Mouse (Mus musculus): ENCODE results near the gene Ramp3.

Ramp3 gene

DNA sequence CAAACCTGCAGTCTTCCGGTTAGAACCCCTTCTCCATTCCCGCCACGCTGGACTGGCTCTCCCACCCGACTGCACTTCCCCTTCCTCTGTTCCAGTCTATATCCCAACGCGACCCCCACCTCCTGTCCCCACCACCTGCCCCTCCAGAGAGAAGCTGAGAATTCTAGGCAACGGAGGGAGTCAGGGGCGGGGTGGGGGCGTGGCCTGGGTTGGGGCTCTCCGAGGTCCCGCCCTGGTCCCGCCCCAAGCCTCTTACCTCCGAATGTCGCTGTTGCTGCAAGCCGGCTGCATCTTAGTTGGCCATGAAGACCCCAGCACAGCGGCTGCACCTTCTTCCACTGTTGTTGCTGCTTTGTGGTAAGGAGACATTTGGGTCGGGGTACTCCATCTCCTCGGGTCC, at the start of gene Ramp3:
Ramp3 (plus strand) TSS at position 251 of the 400 bp plus-strand sequence.
- no peak for DNase-seq (ENCODE audit: low read depth)

DNA sequence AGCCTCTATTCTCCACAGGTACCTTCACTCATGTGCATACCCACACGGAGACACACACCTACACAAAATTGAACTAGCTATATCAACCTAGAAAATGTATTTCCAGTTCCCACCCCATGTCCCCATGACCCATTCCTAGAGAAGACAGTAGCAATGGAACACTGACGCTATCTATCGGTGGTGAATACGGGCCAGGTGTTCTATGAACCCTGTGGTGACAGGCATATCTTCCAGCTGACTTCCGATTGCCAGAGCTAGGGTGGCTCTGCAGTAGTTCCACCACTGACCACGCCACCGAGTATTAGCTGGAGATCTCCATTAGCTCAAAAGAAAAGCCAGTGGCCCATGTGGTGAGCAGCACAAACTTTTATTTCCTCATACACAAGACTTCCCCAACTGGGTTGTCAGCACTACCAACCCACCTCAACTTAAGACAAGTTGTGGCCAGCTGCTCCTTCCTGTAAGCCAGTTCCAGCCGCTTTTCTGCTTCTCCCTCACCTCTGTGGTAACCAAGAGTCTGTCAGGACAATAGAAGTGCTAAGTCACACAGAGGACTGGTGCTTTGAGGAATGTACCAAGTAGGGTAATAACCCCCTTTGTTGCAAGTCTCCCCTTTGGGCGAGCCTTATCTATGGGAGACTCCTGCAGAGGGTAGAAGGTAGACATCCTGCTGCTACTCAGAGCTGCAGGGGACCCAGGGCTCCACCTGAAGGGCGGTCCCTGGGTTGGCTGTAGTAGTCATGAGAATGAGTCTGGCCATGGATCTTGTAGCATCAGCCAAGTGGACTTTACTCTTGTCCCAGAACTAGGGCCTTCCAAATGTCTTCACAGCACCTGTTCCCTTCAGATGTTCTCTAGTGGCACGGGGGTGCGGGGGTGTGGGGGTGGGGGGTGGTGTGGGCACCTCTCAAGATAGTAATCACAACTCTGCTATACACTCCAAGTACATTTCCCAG, 42.8 kb upstream of the Ramp3 start:
- peak; percentile 83 for DNase-seq (ENCODE audit: low read depth)

DNA sequence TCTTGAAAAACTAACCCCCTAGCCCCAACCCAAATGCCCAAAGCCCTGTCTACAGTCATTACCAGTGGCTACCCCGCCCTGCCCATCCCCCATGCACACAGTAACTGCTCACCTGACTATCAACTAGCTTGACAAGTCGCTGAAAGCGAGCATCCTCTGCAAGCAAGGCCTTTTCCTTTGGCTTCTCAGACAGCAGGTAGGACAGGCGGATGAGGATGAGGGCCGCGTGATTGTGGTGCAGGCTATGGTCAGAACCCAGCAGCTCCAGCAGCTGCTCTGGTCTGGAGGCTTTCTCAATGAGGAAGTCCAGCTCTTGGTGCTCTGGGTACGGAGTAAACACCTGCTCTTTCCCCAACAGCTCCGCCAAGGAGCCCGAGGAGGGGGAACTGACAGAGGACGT, 34.6 kb upstream of the Ramp3 start:
- DNase-seq (ENCODE audit: low read depth) = peak; percentile 50

DNA sequence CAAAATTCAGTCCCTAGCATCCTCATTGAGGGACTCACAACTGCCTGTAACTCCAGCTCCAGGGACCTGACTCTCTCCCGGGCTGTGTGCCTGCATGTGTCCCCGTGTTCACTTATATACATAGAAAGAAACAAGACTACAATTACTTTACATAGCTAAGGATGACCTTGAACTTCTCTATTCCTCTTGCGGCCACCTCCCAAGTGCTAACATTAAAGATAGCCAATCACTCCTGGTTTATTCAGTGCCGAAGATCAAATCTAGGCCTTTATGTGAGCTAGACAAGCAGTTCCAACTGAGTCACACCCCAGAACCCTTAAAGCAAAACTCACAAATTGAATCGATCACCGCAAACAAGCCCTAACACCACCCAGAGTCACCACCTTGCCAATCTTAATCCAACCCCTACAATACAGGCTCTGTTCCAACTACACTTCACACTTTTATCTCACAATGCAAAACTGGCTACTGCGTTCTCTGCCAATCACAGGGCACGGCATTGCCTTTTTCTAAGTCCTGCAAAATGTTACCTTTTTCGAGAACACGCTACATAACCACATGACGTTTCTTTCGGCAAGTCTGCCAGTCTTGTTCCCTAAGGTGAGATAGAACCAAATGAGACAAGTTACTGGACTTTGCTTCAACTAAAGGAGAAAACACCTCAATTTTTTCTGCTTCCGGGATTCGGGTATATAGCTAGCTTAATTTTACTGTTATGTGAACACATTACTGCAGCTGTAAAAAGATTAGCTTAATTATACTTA, 33.5 kb upstream of the Ramp3 start:
- peak; percentile 28 for DNase-seq (ENCODE audit: low read depth)

DNA sequence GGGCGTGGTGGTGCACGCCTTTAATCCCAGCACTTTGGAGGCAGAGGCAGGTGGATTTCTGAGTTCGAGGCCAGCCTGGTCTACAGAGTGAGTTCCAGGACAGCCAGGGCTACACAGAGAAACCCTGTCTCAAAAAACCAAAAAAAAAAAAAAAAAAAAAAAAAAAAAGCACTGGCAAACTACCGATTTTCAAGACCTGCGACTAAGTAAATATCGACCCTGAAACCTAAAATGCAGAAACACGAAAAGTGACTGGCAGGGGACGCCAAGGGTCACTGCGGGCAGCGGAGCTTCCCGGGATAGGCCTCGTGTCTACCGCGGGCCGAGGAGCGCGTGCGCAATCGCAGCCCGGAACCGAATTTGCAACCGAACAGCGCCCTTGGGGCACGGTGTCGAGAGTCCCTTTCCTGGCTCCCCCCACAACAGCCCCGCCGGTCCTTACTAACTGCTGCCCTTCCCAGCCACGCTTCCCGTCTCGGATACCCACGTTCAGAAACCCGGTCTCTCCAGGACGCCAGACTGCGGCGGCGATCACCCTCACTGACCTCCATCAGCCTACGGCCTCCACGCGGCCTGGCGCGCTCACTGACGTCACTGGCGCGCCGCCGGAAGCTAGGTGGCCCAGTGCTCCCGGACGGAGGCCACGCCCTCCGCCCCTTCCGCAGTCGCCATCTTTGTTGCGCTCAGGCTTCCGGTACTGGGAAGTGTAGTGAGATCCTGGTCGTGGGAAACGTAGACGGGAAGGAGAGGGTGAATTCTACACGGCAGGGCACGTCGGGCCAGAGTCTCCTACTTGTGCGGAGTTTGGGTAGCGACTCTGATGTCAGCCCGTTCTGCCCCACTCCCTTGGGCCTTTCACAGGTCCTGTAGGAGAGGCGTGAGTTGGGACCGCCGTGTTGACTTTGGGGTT, 32.6 kb upstream of the Ramp3 start, which contains the start of gene Tbrg4:
Tbrg4 (minus strand) TSS at position 590 of the 910 bp plus-strand sequence.
- peak; percentile 96 for DNase-seq (ENCODE audit: low read depth)

DNA sequence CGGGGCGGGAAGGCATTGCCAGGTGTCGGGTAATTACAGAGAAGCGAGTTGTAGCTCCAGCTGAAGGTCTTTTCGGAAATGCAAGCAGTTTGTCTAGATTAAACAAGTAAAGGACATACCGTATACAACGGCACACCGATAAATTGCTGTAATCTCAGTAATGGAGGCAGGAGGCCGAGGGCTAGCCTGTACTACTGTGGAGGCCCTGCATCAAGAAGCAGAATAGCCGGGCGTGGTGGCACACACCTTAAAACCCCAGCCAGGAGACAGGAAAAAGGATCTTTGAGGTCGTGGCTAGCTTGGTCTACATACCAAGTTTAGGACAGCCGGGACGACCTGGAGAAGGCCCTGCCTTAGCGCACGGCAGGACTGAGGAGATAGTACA, 31.9 kb upstream of the Ramp3 start:
- DNase-seq (ENCODE audit: low read depth) = no peak

DNA sequence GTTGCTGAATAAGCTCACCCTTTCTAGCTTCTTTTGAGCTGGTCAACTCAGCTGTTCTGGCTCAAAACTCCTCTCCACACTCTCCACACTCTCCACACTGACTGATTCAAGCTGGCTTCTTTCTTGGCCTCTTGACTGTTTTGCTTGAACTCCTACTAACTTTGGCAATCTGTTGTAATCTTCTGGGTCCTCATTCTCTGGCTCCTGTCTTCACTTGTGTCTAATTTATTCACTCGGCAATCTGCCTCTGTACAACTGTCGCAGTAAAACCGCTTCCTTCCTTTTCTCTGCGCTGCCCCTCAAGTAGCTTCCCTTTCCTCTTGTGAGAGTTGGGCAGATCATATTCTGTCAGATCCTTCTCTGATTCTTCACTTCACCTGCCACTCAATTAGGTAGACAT, 30.6 kb upstream of the Ramp3 start:
- peak; percentile 96 for DNase-seq (ENCODE audit: low read depth)

DNA sequence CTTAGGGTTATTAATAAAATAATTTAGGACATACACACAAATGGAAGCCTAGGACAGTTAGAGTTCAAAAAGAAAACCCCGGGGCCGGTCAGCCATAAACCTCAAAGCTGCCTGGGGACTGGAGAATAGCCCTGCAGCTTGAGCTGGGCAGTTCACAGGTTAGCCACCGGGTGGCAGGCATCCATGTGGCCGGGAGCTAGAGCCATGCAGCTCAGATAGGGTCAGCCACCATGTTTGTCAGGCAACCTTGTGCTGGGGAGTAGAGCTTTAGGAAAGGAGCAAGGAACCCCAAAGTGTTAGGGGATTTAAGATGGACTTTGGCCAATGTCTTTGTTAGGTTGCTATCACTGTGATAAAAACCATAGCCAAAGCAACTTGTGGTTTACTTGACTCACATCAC, 29.8 kb upstream of the Ramp3 start:
- peak; percentile 86 for DNase-seq (ENCODE audit: low read depth)

DNA sequence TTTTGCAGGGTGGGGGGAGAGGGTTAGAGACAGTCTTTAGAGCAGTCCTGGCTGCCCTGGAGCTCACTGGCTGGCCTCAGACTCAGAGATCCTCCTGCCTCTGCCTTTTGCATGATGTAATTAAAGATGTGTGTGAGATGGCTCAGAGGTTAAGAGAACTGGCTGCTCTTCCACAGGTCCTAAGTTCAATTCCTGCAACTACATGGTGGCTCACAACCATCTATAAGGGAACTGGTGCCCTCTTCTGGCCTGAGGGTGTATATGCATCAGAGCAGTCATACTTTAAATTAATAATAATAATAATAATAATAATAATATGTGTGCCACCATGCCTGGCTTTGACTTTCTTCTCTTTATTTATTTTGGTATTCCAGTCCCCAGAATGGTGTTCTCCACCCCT, 28.7 kb upstream of the Ramp3 start:
- peak; percentile 79 for DNase-seq (ENCODE audit: low read depth)

DNA sequence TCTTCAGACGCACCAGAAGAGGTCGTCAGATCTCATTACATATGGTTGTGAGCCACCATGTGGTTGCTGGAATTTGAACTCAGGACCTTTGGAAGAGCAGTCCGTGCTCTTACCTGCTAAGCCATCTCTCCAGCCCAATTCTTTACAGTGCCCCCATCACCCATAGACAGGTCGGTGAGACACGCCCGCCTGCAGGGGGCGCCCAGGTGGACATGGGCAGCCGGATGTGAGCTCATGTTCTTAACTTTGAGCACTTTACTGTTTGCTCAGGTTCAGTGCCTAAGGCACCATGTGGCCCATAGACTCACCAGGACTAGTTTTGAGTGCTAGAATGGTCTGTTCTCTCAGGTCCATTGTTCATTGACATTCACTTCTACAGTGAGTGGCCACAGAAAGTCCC, 22.2 kb upstream of the Ramp3 start:
- peak; percentile 39 for DNase-seq (ENCODE audit: low read depth)

DNA sequence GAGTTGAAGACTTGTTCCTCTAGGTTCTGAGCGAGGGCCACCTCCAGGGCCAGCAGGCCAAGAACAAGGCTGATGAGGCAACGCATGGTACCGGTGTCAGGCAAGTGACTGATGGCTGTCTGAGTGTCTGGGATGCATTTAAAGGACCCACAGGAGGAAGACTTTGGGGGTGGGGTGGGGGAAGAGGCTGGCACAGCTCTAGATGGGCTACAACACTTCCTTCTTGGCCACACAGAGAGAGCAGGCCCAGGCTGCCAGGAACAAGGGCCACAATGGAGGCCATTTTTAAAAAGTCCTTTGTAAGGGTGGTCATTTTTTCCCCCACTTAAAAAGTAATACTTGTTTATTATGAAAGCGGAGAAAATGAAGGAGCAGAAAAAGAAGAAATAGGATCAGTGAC, 19.8 kb upstream of the Ramp3 start, which contains the start of gene Wap:
Wap (minus strand) TSS at position 101 of the 400 bp plus-strand sequence.
- DNase-seq (ENCODE audit: low read depth) = no peak

DNA sequence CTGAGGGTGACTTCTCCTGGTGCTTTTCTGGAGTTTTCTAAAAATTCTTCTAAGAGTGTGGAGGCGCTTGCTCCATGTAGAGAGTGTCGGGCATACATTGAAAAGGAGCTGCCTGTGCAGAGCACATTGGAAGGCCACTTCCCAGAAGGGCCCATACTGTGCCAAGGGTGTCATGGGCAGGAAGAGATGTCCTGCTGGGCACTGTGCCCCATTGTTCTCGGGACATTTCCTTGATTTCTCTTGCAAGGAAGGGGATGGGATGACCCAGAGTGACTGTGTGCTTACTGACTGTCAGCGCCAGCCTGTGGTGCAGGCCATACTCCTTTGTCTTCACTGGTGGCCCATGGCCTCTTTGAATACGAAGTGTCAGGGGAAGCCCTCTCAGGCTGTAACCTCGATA, 19.2 kb upstream of the Ramp3 start:
- no peak for DNase-seq (ENCODE audit: low read depth)

DNA sequence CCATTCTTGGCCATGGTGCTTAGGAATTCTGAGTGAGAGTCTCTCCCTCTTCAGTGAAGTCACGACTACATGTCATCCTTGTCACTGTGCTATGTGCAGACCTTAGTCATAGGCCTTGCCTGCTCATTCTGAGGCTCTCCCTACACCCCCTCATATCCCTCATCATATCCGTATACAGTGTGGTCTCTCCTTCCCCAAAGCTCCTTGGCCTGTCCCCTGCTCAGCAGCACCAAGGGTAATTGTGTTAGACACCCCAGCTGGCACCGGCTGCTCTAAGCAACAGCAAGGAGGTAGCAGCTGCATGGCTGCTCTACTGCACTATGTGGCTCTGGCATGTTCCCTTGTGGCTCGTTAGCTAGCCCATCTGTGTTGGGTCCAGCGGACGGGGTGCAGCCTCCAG, 13.8 kb upstream of the Ramp3 start:
- DNase-seq (ENCODE audit: low read depth) = no peak

DNA sequence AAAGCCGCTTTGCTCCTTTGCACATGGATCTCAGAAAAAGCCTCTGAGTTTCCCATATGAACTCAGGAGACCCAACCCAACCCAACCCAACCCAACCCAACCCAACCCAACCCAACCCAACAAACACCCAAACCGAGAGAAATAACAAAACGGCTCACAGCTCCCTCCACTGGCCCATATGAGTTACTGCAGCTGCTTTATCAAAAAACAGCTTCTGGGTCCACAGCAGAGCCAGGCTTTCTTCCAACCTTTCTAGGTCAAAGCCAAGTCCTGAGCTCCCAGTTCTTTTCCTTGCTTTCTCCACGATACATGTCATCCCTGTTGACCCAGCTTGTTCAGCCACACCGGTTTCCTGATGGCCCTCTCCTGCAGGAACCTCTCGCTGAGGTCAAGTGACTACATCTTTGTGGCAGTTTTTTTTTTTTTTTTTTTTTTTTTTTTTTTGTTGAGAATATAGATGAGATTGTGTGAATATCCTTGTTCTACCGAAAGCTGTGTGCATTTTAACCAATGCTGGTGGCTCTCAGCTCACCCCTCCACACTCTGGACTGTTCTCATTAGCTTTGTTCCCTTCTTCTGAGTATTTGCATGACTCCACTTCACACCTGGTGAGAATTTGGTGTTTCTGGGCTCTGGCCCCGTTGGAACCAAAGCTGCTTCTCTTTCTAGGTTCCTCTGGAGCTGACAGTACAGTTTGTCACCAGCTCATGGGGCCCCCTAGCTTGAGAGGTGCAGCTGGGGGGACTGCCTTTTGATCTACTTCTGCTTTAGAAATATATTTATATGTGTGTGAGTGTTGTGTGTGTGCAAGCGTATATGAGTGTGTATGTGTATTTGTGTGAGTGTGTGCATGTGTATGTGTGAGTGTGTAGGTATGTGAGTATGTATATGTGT, 10.2 kb upstream of the Ramp3 start:
- peak; percentile 33 for DNase-seq (ENCODE audit: low read depth)

DNA sequence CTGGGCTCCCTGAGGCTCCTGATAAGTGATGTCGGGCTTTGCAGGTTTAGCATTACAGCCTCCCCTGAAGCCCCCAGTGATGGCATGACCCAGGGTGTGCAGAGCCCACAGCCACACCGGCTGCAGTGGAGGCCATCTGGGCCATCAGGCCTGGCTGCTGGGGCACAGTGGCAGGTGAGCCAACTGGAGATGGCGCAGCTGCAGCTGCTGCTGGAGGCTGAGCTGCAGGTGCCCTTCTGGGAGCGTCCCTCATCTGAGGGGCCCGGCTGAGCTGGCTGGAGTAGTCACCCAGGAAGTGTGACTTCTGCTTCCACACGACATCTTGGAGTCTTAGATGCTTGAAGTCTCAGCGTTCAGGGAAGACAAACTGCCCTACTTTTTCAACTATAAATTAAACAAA, 7.8 kb upstream of the Ramp3 start:
- no peak for DNase-seq (ENCODE audit: low read depth)

DNA sequence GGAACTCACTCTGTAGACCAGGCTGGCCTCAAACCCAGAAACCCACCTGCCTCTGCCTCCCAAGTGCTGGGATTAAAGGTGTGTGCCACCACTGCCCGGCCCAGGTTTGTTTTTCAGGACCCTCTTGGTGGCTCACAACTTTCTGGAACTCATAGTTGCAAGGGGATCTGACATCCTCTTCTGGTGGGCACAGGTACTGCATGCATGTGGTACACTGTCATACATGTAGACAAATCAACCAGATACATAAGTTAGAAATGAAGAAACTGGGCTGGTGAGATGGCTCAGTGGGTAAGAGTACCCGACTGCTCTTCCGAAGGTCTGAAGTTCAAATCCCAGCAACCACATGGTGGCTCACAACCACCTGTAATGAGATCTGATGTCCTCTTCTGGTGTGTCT, 5.3 kb upstream of the Ramp3 start:
- DNase-seq (ENCODE audit: low read depth) = peak; percentile 38

DNA sequence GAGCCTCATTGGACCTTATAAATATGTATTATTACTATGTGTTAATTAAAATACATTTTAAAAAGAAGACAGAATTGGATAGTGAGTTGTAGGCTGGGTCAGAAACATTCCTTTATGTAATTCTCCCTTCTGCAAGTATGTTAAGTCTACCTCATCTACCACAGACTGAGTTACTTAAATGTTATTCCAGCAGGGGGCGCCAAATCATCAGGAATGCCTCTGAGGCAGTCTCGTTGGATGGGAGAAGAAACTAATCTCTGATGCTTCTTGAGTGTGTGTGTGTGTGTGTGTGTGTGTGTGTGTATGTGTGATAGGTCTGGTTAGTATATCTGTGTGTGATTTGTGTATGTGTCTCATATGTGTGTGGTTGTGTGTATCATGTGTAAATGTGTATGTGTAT, 3.4 kb upstream of the Ramp3 start:
- DNase-seq (ENCODE audit: low read depth) = peak; percentile 91

DNA sequence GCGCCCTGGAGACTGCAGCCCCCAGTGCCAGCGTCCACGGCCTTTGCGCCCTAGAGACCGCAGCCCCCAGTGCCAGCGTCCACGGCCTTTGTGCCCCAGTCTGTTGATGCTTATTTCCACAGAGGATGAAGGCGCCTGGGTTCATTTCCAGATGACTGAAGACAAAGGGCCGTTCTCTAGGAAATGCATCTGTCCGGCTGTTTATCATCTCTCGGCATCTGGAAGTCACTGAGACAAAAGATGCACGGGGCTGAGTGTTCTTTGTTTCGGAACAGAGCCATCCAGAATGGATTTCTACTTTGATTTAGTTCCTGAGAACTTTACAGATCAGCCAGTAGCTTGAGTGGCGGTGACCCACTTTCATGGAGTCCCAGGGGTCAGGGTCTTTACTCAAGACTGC, 2.9 kb downstream of the Ramp3 start:
- no peak for DNase-seq (ENCODE audit: low read depth)

DNA sequence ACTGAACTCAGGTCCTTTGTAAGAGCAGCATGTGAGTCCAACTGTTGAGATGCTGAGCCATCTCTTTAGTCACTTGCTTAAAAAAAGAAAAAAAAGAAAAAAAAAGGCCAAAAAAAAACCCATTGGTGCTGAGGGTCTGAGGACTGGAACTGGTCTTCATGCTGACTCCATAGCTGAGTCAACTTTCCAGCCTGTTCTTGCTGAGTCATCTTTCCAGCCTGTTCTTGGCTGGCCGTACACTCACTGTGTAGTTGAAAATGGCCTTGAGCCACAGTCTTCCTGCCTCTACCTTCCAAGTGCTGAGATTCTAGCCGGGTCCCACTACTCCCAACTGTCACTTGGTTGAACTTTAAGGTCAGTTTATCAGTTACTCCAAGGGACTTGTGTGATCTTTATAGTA, 8.3 kb downstream of the Ramp3 start:
- DNase-seq (ENCODE audit: low read depth) = peak; percentile 40

DNA sequence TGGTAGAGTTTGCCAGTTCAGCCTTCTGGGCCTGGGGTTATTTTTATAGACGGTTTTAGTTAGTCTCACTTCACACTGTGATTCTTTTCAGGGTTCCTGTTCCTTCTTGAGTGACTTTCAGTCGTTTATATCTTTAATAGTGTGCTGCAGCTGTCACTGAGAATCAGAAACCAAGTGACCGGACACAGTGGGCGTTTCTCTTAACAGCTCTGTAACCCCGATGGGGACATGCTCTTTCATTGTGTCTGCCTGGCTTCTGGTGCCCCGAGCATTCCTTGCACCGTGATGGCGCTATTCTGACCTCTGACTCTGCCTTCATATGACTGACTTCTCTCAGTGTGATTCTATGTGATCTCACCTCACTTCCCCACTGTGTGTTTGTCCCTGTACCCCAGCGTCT, 10.7 kb downstream of the Ramp3 start:
- no peak for DNase-seq (ENCODE audit: low read depth)

DNA sequence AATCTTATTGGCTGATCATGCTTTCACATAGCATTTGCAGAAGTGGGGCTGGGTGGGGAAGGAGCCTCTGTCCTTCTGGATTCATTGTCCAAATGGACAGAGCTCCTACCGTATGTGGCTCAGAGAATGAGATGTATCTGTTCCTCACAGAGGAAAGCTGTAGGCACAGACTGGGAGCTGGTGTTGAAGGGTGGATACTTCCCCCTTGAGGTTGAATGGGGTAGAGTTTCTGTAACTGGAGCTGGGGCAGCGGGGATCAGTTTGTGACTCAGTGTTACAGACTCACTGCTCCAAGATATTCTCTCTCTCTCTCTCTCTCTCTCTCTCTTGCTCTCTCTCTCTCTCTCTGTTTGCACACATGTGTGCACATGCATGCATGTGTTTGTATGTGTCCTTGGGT, 11.7 kb downstream of the Ramp3 start:
- DNase-seq (ENCODE audit: low read depth) = peak; percentile 31
